Mouse (Mus musculus) CD8-positive naive resting alpha-beta T cell, adult 57 days (primary cell): ENCODE results near the gene Rspo1. TPM values are rescaled to one million over a fixed set of nuclear protein-coding genes. Genes with fewer than 3 reads are reported as not detected.

Experiments used
- total RNA-seq: library from RNA; stranded (reverse); gene quantifications from one replicate; pipeline ENCODE4 v1.2.4, GENCODE M21; 2023

Rspo1 gene
- not detected for total RNA-seq

DNA sequence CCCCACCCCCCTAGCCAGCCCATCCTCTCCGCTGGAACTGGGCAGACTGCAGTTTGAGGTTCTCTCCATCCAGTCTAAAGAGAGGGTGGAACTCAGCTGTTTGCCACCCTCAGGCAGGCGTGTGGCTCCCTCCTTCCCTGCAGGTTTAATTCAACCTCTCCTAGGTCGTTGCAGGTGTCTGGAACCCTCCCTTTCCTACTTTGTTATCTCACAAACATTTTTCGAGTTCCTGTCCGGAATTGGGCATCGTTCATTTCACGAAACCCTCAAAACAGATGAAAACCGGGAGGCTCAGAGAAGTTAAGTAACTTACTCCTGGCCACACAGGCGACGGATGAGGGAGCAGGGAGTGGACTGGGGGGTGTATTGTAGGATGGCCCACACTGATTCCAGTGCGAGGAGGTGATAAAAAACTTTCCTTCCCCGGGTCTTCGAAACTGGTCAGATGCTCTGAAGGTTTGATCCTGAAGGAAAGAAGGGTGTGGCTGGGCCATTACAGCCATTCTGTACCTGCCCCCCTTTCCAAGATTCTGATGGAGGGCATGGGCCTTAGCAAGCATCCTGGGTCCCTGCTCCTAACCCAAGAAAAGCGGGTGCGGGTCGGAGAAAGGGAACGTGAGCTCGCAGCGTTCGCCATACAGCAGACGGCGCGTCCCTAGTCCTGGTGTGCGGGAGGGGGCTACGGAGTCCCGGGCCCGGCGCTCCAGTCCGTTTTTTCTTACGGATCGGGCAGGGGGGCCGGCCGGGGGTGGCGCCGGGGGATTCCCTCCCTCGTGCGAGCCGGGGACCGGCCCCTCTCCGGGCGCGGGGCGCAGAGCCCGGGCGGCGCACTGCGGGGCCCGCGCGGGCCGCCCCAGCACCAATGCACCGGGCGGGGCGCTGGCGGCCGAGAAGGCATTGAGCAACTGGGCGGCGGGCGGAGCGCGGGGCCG is at the start of gene Rspo1:
Gene Rspo1, plus strand, starts transcription at position 760 of the 932 bp plus-strand sequence.

GRCm38 (mm10) chr4:124936613-124937471 is 49.4 kb upstream of the Rspo1 start, which contains the start of gene 9930104L06Rik:
9930104L06Rik (plus strand) TSS chr4:124937048.

GRCm38 (mm10) chr4:124939211-124939610 is 47.0 kb upstream of the Rspo1 start, which contains the start of gene Cdca8:
Cdca8 (minus strand) TSS chr4:124939311.

DNA sequence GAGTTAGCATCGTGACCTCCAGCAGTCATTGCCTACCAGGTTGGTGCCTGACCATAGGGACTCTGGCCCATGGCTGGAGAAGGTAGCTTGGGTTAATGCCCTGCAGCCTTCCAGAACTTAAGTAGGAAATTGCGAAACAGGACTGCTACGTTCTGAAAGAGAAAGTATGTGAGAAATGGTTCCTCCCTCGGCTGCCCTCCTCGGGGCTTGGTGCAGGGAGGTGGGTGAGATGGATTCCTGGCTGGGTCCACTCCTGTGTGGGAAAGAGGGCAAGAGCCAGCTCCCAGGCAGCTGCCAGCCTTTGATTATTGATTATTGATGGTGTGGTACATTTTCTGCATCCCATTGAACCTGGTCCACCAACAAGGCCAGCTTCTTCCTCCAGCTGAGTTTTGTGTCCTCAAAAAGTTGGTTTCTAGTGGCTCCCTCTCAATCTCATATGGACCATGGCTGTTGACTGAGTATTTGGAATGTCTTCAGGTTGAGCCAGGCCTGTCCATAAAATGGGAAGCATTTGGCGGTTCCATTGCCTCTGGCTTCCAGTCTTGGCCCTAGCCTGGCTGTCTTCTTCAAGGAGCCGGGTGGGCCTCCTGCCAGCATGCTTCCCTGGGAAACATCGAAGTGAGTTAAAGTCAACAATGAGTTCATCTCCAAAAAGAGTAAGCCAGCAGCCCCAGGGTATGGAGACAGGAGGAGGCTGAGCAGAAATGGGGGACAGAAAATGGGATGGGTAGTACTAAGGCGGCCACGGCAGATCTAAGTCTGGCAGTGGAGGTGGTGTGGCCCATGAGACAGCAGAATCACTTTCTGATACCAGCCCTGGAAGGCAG is 29.8 kb downstream of the Rspo1 start, which contains the start of gene Gnl2:
Gene Gnl2, plus strand, starts transcription at position 780 of the 830 bp plus-strand sequence.

Other genes starting within 250 kb of the Rspo1 start
- gene Inpp5b, start 244.6 kb upstream of the Rspo1 start, total RNA-seq: 96.9 TPM
- gene Mtf1, start 184.3 kb upstream of the Rspo1 start, total RNA-seq: 28.6 TPM
- gene Yrdc, start 135.8 kb upstream of the Rspo1 start, total RNA-seq: 90.7 TPM
- 16.3 TPM for gene 1110065P20Rik, start 135.2 kb upstream of the Rspo1 start, total RNA-seq
- 5.1 TPM for gene Maneal, start 124.3 kb upstream of the Rspo1 start, total RNA-seq
- gene Epha10, start 105.5 kb upstream of the Rspo1 start, total RNA-seq: not detected
- 23.6 TPM for gene 9930104L06Rik, start 49.4 kb upstream of the Rspo1 start, total RNA-seq
- gene Cdca8, start 47.1 kb upstream of the Rspo1 start, total RNA-seq: 4.0 TPM
- gene Gnl2, start 30.2 kb downstream of the Rspo1 start, total RNA-seq: 79.2 TPM
- not detected for gene Dnali1, start 79.3 kb downstream of the Rspo1 start, total RNA-seq
- gene Snip1, start 80.2 kb downstream of the Rspo1 start, total RNA-seq: 44.9 TPM
- 45.7 TPM for gene Meaf6, start 98.7 kb downstream of the Rspo1 start, total RNA-seq
- 148 TPM for gene Zc3h12a, start 141.4 kb downstream of the Rspo1 start, total RNA-seq